Mouse (Mus musculus): ENCODE data around the gene Rpl39.

Rpl39 gene

DNA sequence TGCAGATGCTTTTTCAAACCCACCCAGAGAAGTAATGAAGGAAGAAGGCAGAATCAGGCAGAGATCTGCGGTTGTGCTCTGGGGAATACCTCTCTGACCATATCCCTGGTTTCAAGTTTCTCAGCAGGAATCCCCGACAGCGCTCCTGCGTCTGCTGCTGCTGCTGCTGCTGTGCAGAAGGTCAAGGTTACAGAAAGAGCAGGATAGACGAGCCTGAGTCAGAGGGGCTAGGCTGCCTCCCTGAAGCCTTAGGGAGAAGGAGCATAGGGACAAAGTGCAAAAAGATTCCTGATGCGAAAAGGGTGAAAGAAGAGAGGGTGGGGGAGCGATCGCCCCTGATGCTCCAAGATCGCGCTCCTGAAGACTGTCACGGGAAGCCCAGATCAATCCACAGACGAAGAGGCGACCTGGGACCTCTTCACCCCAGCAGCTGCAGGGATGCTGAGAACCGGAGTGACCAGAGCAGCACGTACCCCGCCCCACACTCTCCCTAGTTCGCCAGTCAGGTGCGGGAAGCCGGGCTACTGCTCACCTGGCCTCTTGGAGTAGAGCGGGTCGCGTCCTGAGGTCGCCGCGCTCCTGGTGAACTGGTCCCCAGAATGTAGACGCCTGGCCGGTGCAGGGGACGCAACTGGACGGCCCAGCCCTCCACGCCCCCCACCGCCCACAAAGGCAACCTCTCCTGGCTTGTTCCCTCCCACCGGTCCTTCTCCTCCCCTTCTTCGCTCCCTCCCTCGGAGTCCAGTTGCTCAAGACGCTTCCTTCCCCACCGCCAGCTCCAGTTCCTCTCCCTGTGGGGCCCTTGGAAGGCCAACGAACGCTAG is 36.9 kb downstream of the Rpl39 start, which contains the start of gene Sowahd:
TSS of gene Sowahd (plus strand) at position 780 of the 824 bp plus-strand sequence.
- Histone ChIP-seq H3K36me3 (ENCODE audit: insufficient read depth, low read length) (no peaks in the 10 kb centered on the region), H3K9me3 (ENCODE audit: low read length) (no peaks in the 10 kb centered on the region), H3K4me3 (replicated peaks; ENCODE audit: low read length) (peak within 1 kb of the TSS; percentile 66), H3K27me3 (ENCODE audit: insufficient read depth, low read length) (peaks cover 45% of the 10 kb centered on the region), H3K4me1 (replicated peaks; ENCODE audit: low read depth, low read length) (peaks cover 4% of the 10 kb centered on the region)
- TF ChIP-seq NANOG (IDR thresholded peaks at IDR 0.05; ENCODE audit: borderline replicate concordance, low read length) (no peak), POU5F1 (IDR thresholded peaks at IDR 0.05; ENCODE audit: borderline replicate concordance, low read length) (no peak), CTCF (conservative IDR thresholded peaks at IDR 0.05; ENCODE audit: low read length) (no peak)

DNA sequence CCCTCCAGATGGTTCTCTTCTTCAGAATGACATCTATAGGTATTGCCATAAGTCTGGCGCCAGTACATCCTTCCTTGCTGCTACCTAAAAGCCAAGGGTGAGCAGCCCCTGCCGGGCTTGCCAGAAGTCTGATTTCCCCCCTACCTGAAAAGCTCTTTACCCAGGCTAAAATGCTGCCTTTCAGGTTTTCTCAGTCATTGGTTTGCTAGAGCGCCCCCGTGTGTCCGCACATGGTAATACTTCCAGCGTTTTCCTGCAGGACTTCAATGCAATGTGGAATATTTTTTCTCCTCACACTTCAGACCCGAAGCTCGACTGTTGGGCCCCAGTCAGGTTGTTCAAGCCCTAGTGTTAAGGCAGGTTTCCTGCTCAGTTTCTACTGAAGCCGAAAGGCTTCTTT is 42.5 kb downstream of the Rpl39 start:
- Histone ChIP-seq H3K27me3 (ENCODE audit: insufficient read depth, low read length) (peaks cover 7% of the 10 kb centered on the region; the same call in 1 of the 2 replicates), H3K9me3 (ENCODE audit: low read length) (peaks cover 18% of the 10 kb centered on the region), H3K4me3 (replicated peaks; ENCODE audit: low read length) (no peak overlapping the region), H3K36me3 (ENCODE audit: insufficient read depth, low read length) (no peaks in the 10 kb centered on the region), H3K4me1 (replicated peaks; ENCODE audit: low read depth, low read length) (no peaks in the 10 kb centered on the region; the same call in 1 of the 2 replicates)
- TF ChIP-seq POU5F1 (IDR thresholded peaks at IDR 0.05; ENCODE audit: borderline replicate concordance, low read length) (no peak), CTCF (conservative IDR thresholded peaks at IDR 0.05; ENCODE audit: low read length) (peak; percentile 78), NANOG (IDR thresholded peaks at IDR 0.05; ENCODE audit: borderline replicate concordance, low read length) (no peak)
